Mouse (Mus musculus): ENCODE measurements around the gene Klc2.

GRCm38 (mm10) chr19:5082005-5082404 lies 36.4 kb downstream of the Klc2 start:
- TF ChIP-seq CTCF (IDR thresholded peaks at IDR 0.05; ENCODE audit: low read depth) (no peak), EP300 (optimal IDR thresholded peaks at IDR 0.05) (no peak)
